In genomic region chr7:101624283-101624682, GRCm38 (mm10) we compare ENCODE assay signal across 31 mouse cellular contexts. TPM values are rescaled to one million over a fixed set of nuclear protein-coding genes. Genes with fewer than 3 reads are reported as not detected.
DNase-seq lines count a peak whose midpoint lies in the region; ATAC-seq and TF ChIP-seq lines count a peak whose summit lies in the region.
"Had no signal": no experiment of that assay in that cellular context is flagged by ENCODE, and none has a peak within 500 bp of the region (broad histone marks: within the 10 kb centered on the region; RNA-seq: fewer than 3 reads in every experiment).

No protein-coding gene starts in this region.

- H3K9me3 ChIP-seq in hindbrain, embryonic 14.5 days (ENCODE audit: control insufficient read depth, low read length) = no peaks in the 10 kb centered on the region
- no peaks in the 10 kb centered on the region for H3K9me3 ChIP-seq in hindbrain, embryonic 16.5 days (ENCODE audit: control insufficient read depth, low read length)
- H3K9me3 ChIP-seq: forebrain, embryonic 10.5 days; forebrain, embryonic 13.5 days; heart, embryonic 12.5 days; heart, embryonic 15.5 days; intestine, embryonic 15.5 days had no signal

- no peak overlapping the region for H3K9ac ChIP-seq in hindbrain, embryonic 14.5 days
- no peak overlapping the region for H3K9ac ChIP-seq in hindbrain, embryonic 16.5 days (ENCODE audit: low read depth, low read length)
- H3K9ac ChIP-seq: forebrain, embryonic 13.5 days; heart, embryonic 12.5 days; heart, embryonic 15.5 days; intestine, embryonic 15.5 days had no signal

- ATAC-seq in hindbrain, embryonic 14.5 days (ENCODE audit: low FRiP score) = no peak
- ATAC-seq in hindbrain, embryonic 16.5 days = no peak
- ATAC-seq: forebrain, embryonic 13.5 days; forebrain, embryonic 16.5 days; intestine, embryonic 15.5 days had no signal

- H3K4me3 ChIP-seq in hindbrain, embryonic 14.5 days (replicated peaks; ENCODE audit: low read length) = no peak overlapping the region
- no peak overlapping the region for H3K4me3 ChIP-seq in hindbrain, embryonic 16.5 days (ENCODE audit: low read length)
- H3K4me3 ChIP-seq in layer of hippocampus, adult 2 months = no peak overlapping the region
- no peak overlapping the region for H3K4me3 ChIP-seq in cortical plate, adult 2 months (ENCODE audit: insufficient read depth, low read length)
- H3K4me3 ChIP-seq: forebrain, embryonic 10.5 days; forebrain, embryonic 13.5 days; heart, embryonic 12.5 days; heart, embryonic 15.5 days; intestine, embryonic 15.5 days had no signal

- no peaks in the 10 kb centered on the region for H3K36me3 ChIP-seq in hindbrain, embryonic 14.5 days (replicated peaks; ENCODE audit: control insufficient read depth, insufficient read depth)
- no peaks in the 10 kb centered on the region for H3K36me3 ChIP-seq in hindbrain, embryonic 16.5 days (ENCODE audit: control insufficient read depth, insufficient read depth, low read length)
- H3K36me3 ChIP-seq: forebrain, embryonic 10.5 days; heart, embryonic 12.5 days; heart, embryonic 15.5 days; intestine, embryonic 15.5 days had no signal

- WGBS in hindbrain, embryonic 14.5 days = 70% methylated on average over 6 of the region's 6 CpGs
- 68% methylated on average over 6 of the region's 6 CpGs for WGBS in hindbrain, embryonic 16.5 days

- H3K27me3 ChIP-seq in hindbrain, embryonic 14.5 days (ENCODE audit: control insufficient read depth, insufficient read depth, low read length) = no peaks in the 10 kb centered on the region
- no peaks in the 10 kb centered on the region for H3K27me3 ChIP-seq in hindbrain, embryonic 16.5 days (replicated peaks; ENCODE audit: control insufficient read depth, insufficient read depth, low read length)
- H3K27me3 ChIP-seq: forebrain, embryonic 13.5 days; heart, embryonic 15.5 days; intestine, embryonic 15.5 days had no signal

- 0 out of 2 replicates have a peak overlapping the region, but pooled peaks have one; percentile 11 for H3K27ac ChIP-seq in hindbrain, embryonic 14.5 days
- no peak overlapping the region for H3K27ac ChIP-seq in hindbrain, embryonic 16.5 days (ENCODE audit: low read depth, low read length)
- H3K27ac ChIP-seq in layer of hippocampus, adult 2 months = peak overlapping the region; percentile 82
- H3K27ac ChIP-seq in cortical plate, adult 2 months (ENCODE audit: insufficient read depth, low read length) = peak overlapping the region; percentile 95
- H3K27ac ChIP-seq: forebrain, embryonic 10.5 days; heart, embryonic 15.5 days; intestine, embryonic 15.5 days had no signal

- no peak overlapping the region; the same call in 1 of the 2 replicates for H3K4me2 ChIP-seq in hindbrain, embryonic 14.5 days (replicated peaks)
- H3K4me2 ChIP-seq in hindbrain, embryonic 16.5 days (ENCODE audit: low read length) = no peak overlapping the region
- H3K4me2 ChIP-seq: forebrain, embryonic 13.5 days; heart, embryonic 12.5 days; heart, embryonic 15.5 days; intestine, embryonic 15.5 days had no signal

- no peak for TF ChIP-seq CTCF in layer of hippocampus, adult 2 months (conservative IDR thresholded peaks at IDR 0.05)
- TF ChIP-seq CTCF in cortical plate, adult 2 months (IDR thresholded peaks at IDR 0.05; ENCODE audit: extremely low read depth, insufficient read depth, low read length) = no peak

- 0 out of 2 replicates have a peak, but pooled peaks cover 2% of the 10 kb centered on the region for H3K4me1 ChIP-seq in hindbrain, embryonic 14.5 days (replicated peaks; ENCODE audit: control insufficient read depth, insufficient read depth, low read length)
- H3K4me1 ChIP-seq in hindbrain, embryonic 16.5 days (ENCODE audit: control insufficient read depth, insufficient read depth, low read depth, low read length) = no peaks in the 10 kb centered on the region; the same call in 1 of the 2 replicates
- H3K4me1 ChIP-seq in cortical plate, adult 2 months (ENCODE audit: control insufficient read depth, insufficient read depth, low read length) = no peaks in the 10 kb centered on the region
- H3K4me1 ChIP-seq: heart, embryonic 12.5 days; heart, embryonic 15.5 days; intestine, embryonic 15.5 days had no signal

- TF ChIP-seq POLR2A in cortical plate, adult 2 months (IDR thresholded peaks at IDR 0.05; ENCODE audit: extremely low read depth, insufficient read depth, low read length) = no peak

- peak; percentile 7 for DNase-seq in embryo, embryonic 10 days (ENCODE audit: low spot score)
- DNase-seq in embryo, embryonic 11 days = no peak
- DNase-seq in hindbrain, embryonic 14.5 days (ENCODE audit: low spot score) = no peak
- DNase-seq in layer of hippocampus, adult 2 months (ENCODE audit: low spot score in 2 of 2) = no peak
- DNase-seq in layer of hippocampus, adult 9-10 months (ENCODE audit: low spot score) = no peak
- no peak for DNase-seq in urinary bladder, adult 2 months (ENCODE audit: low spot score)
- DNase-seq: adrenal gland, adult 2 months; adrenal gland, postnatal 14 days; B cell, adult 2 months; cerebellum, adult 11 months; cerebellum, adult 8-10 months; cerebellum, postnatal 10 days; gastrocnemius, postnatal 10 days; gastrocnemius, postnatal 36 days; heart, postnatal 10 days; heart, postnatal 4 days; kidney, adult 11 months; kidney, adult 8-10 months had no signal

RNA-seq across cellular contexts. Expression of gene Art2b, which starts 38.9 kb away (rescaled TPM):
- not detected in 2 replicates for polyA plus RNA-seq in hindbrain, embryonic 14.5 days (2014; fragmentation: Nextera tagmentation; extraction: Ambion mirVana)
- not detected in 2 replicates for polyA plus RNA-seq in hindbrain, embryonic 16.5 days (2015; fragmentation: Nextera tagmentation; extraction: Ambion mirVana)
- total RNA-seq in layer of hippocampus, adult 2 months (2021) = not detected
- 0.02 TPM in 1 of 2 replicates, not detected in the other for polyA plus RNA-seq in cortical plate, adult 2 months (2012; rRNA removed)
- polyA plus RNA-seq in urinary bladder, adult 2 months (2012; rRNA removed) = 0.19 and 0.29 TPM in 2 replicates
- total RNA-seq: adrenal gland, adult 2 months; gastrocnemius, adult 18-20 months; gastrocnemius, postnatal 10 days; gastrocnemius, postnatal 36 days; granulocyte monocyte progenitor cell, adult 5-6 weeks; heart, postnatal 10 days; heart, postnatal 4 days; MEL had no signal
- polyA plus RNA-seq: adrenal gland, adult 2 months; embryonic facial prominence, embryonic 11.5 days; embryonic facial prominence, embryonic 14.5 days; forebrain, embryonic 10.5 days; forebrain, embryonic 13.5 days; forebrain, embryonic 16.5 days; heart, embryonic 12.5 days; heart, embryonic 15.5 days had no signal

RNA-seq across cellular contexts. Expression of gene Clpb, which starts 39.1 kb away (rescaled TPM):
- polyA plus RNA-seq in hindbrain, embryonic 14.5 days (2014; fragmentation: Nextera tagmentation; extraction: Ambion mirVana) = 33.0 and 39.8 TPM in 2 replicates
- polyA plus RNA-seq in hindbrain, embryonic 16.5 days (2015; fragmentation: Nextera tagmentation; extraction: Ambion mirVana) = 47.3 and 47.6 TPM in 2 replicates
- total RNA-seq in layer of hippocampus, adult 2 months (2021) = 10 to 100 TPM; 53.5 to 55.0 TPM
- 41.8 and 48.1 TPM in 2 replicates for polyA plus RNA-seq in cortical plate, adult 2 months (2012; rRNA removed)
- polyA plus RNA-seq in urinary bladder, adult 2 months (2012; rRNA removed) = 23.8 and 25.3 TPM in 2 replicates
